Mouse (Mus musculus): ENCODE results near the gene Notch4.

GRCm38 (mm10) chr17:34628644-34628967 is 64.5 kb downstream of the Notch4 start:
- TF ChIP-seq CTCF (IDR thresholded peaks at IDR 0.05; ENCODE audit: control insufficient read depth, insufficient read depth, low read length) (no peak), POLR2A (IDR thresholded peaks at IDR 0.05; ENCODE audit: borderline replicate concordance, control insufficient read depth, low read depth, low read length) (no peak)

Measured in bone marrow, adult 2 months (tissue).